Mouse (Mus musculus): ENCODE results near the gene Klhdc8b. TPM values are rescaled to one million over a fixed set of nuclear protein-coding genes. Genes with fewer than 3 reads are reported as not detected.

The Klhdc8b gene
- polyA plus RNA-seq, 1 experiment from 2014 or later, result 69.1 TPM

- H3K27me3 ChIP-seq, result no peaks in the 10 kb centered on the region
- H3K4me2 ChIP-seq, result no peak overlapping the region
- ATAC-seq (ENCODE audit: low FRiP score), result no peak
- no peak overlapping the region for H3K27ac ChIP-seq
- 0 out of 2 replicates have a peak, but pooled peaks cover 7% of the 10 kb centered on the region for H3K4me1 ChIP-seq (replicated peaks)
- no peaks in the 10 kb centered on the region for H3K9me3 ChIP-seq
- no peak overlapping the region for H3K9ac ChIP-seq
- WGBS, result 92% methylated on average over 11 of the region's 11 CpGs
- H3K4me3 ChIP-seq, result no peak overlapping the region
- H3K36me3 ChIP-seq, result no peaks in the 10 kb centered on the region
Observed at GRCm38 (mm10) chr9:108441236-108441919, 20.0 kb downstream of the Klhdc8b start.

- Histone ChIP-seq H3K36me3 (no peaks in the 10 kb centered on the region), H3K9ac (no peak overlapping the region; the same call in 1 of the 2 replicates), H3K27me3 (no peaks in the 10 kb centered on the region), H3K4me3 (no peak overlapping the region), H3K27ac (no peak overlapping the region), H3K9me3 (no peaks in the 10 kb centered on the region), H3K4me1 (replicated peaks) (0 out of 2 replicates have a peak, but pooled peaks cover 10% of the 10 kb centered on the region), H3K4me2 (no peak overlapping the region)
- WGBS, result 77% methylated on average over 5 of the region's 5 CpGs
- no peak for ATAC-seq (ENCODE audit: low FRiP score)
Observed at GRCm38 (mm10) chr9:108440485-108440884, 20.9 kb downstream of the Klhdc8b start.

GRCm38 (mm10) chr9:108439176-108439575 is 22.2 kb downstream of the Klhdc8b start:
- Histone ChIP-seq H3K4me2 (no peak overlapping the region), H3K4me3 (no peak overlapping the region), H3K9ac (no peak overlapping the region), H3K27me3 (no peaks in the 10 kb centered on the region), H3K9me3 (no peaks in the 10 kb centered on the region), H3K36me3 (no peaks in the 10 kb centered on the region), H3K27ac (no peak overlapping the region), H3K4me1 (replicated peaks) (0 out of 2 replicates have a peak, but pooled peaks cover 10% of the 10 kb centered on the region)
- WGBS, result 91% methylated on average over 6 of the region's 6 CpGs
- ATAC-seq (ENCODE audit: low FRiP score), result no peak

- WGBS, result 26% methylated on average over 3 of the region's 3 CpGs
- Histone ChIP-seq H3K27me3 (no peaks in the 10 kb centered on the region), H3K27ac (no peak within 1 kb of the TSS), H3K4me2 (no peak within 1 kb of the TSS), H3K4me1 (replicated peaks) (peaks cover 15% of the 10 kb centered on the region; the same call in 1 of the 2 replicates), H3K36me3 (no peaks in the 10 kb centered on the region), H3K9ac (peak within 1 kb of the TSS; percentile 29; the same call in 1 of the 2 replicates), H3K9me3 (no peaks in the 10 kb centered on the region), H3K4me3 (no peak within 1 kb of the TSS)
- no peak for ATAC-seq (ENCODE audit: low FRiP score)
Observed at GRCm38 (mm10) chr9:108436182-108436581, 25.2 kb downstream of the Klhdc8b start, which contains the start of gene BC048562. TSS of gene BC048562 (plus strand) at chr9:108436482.

- peak overlapping the region; percentile 31 for H3K4me3 ChIP-seq
- H3K9me3 ChIP-seq, result no peaks in the 10 kb centered on the region
- H3K9ac ChIP-seq, result no peak overlapping the region
- H3K4me1 ChIP-seq (replicated peaks), result peaks cover 10% of the 10 kb centered on the region; the same call in 1 of the 2 replicates
- no peak overlapping the region for H3K27ac ChIP-seq
- 47% methylated on average over 32 of the region's 32 CpGs for WGBS
- ATAC-seq (ENCODE audit: low FRiP score), result no peak; the same call in 1 of the 2 replicates
- no peaks in the 10 kb centered on the region for H3K36me3 ChIP-seq
- peak overlapping the region; percentile 49 for H3K4me2 ChIP-seq
- H3K27me3 ChIP-seq, result no peaks in the 10 kb centered on the region
Observed at GRCm38 (mm10) chr9:108431431-108432067, 29.8 kb downstream of the Klhdc8b start.

- H3K4me2 ChIP-seq, result no peak within 1 kb of the TSS
- no peak within 1 kb of the TSS for H3K9ac ChIP-seq
- no peak within 1 kb of the TSS for H3K4me3 ChIP-seq
- H3K36me3 ChIP-seq, result no peaks in the 10 kb centered on the region
- H3K4me1 ChIP-seq (replicated peaks), result peaks cover 5% of the 10 kb centered on the region; the same call in 1 of the 2 replicates
- ATAC-seq (ENCODE audit: low FRiP score), result no peak
- H3K27ac ChIP-seq, result no peak within 1 kb of the TSS
- H3K27me3 ChIP-seq, result no peaks in the 10 kb centered on the region
- no peaks in the 10 kb centered on the region for H3K9me3 ChIP-seq
Observed at GRCm38 (mm10) chr9:108428384-108428783, 33.0 kb downstream of the Klhdc8b start, which contains the start of gene Ccdc36. TSS of gene Ccdc36 (minus strand) at chr9:108428484.

GRCm38 (mm10) chr9:108412221-108412620 is 49.2 kb downstream of the Klhdc8b start:
- Histone ChIP-seq H3K9ac (no peak overlapping the region), H3K36me3 (no peaks in the 10 kb centered on the region), H3K4me3 (no peak overlapping the region), H3K27ac (no peak overlapping the region), H3K4me1 (replicated peaks) (no peaks in the 10 kb centered on the region), H3K9me3 (no peaks in the 10 kb centered on the region), H3K27me3 (no peaks in the 10 kb centered on the region), H3K4me2 (no peak overlapping the region)
- no peak for ATAC-seq (ENCODE audit: low FRiP score)
- 71% methylated on average over 1 of the region's 1 CpGs for WGBS

GRCm38 (mm10) chr9:108411381-108411942 is 49.9 kb downstream of the Klhdc8b start:
- Histone ChIP-seq H3K36me3 (no peaks in the 10 kb centered on the region), H3K27ac (no peak overlapping the region), H3K9me3 (no peaks in the 10 kb centered on the region), H3K27me3 (no peaks in the 10 kb centered on the region), H3K4me2 (no peak overlapping the region), H3K9ac (no peak overlapping the region), H3K4me3 (no peak overlapping the region), H3K4me1 (replicated peaks) (no peaks in the 10 kb centered on the region)
- WGBS, result 76% methylated on average over 9 of the region's 9 CpGs
- no peak for ATAC-seq (ENCODE audit: low FRiP score)

GRCm38 (mm10) chr9:108409535-108409934 is 51.8 kb downstream of the Klhdc8b start:
- Histone ChIP-seq H3K4me1 (replicated peaks) (no peaks in the 10 kb centered on the region), H3K27ac (no peak overlapping the region), H3K9ac (no peak overlapping the region), H3K27me3 (no peaks in the 10 kb centered on the region), H3K36me3 (no peaks in the 10 kb centered on the region), H3K4me3 (no peak overlapping the region), H3K9me3 (no peaks in the 10 kb centered on the region), H3K4me2 (no peak overlapping the region)
- WGBS, result 91% methylated on average over 4 of the region's 4 CpGs
- no peak for ATAC-seq (ENCODE audit: low FRiP score)

- peaks cover 16% of the 10 kb centered on the region for H3K4me1 ChIP-seq (replicated peaks)
- H3K9me3 ChIP-seq, result no peaks in the 10 kb centered on the region
- 82% methylated on average over 8 of the region's 8 CpGs for WGBS
- H3K27ac ChIP-seq, result no peak overlapping the region
- no peak overlapping the region for H3K4me3 ChIP-seq
- H3K9ac ChIP-seq, result no peak overlapping the region
- H3K4me2 ChIP-seq, result no peak overlapping the region
- H3K27me3 ChIP-seq, result no peaks in the 10 kb centered on the region
- ATAC-seq (ENCODE audit: low FRiP score), result no peak
- H3K36me3 ChIP-seq, result no peaks in the 10 kb centered on the region
Observed at GRCm38 (mm10) chr9:108404451-108404850, 56.9 kb downstream of the Klhdc8b start.

GRCm38 (mm10) chr9:108403081-108403480 is 58.3 kb downstream of the Klhdc8b start:
- Histone ChIP-seq H3K4me3 (no peak overlapping the region), H3K36me3 (no peaks in the 10 kb centered on the region; the same call in 1 of the 2 replicates), H3K27me3 (no peaks in the 10 kb centered on the region), H3K9me3 (no peaks in the 10 kb centered on the region), H3K4me2 (no peak overlapping the region), H3K9ac (no peak overlapping the region), H3K27ac (no peak overlapping the region), H3K4me1 (replicated peaks) (peaks cover 16% of the 10 kb centered on the region)
- ATAC-seq (ENCODE audit: low FRiP score), result no peak
- WGBS, result 84% methylated on average over 4 of the region's 4 CpGs

GRCm38 (mm10) chr9:108401186-108401960 is 60.0 kb downstream of the Klhdc8b start:
- H3K27me3 ChIP-seq, result no peaks in the 10 kb centered on the region
- peaks cover 16% of the 10 kb centered on the region for H3K4me1 ChIP-seq (replicated peaks)
- no peak for ATAC-seq (ENCODE audit: low FRiP score)
- H3K36me3 ChIP-seq, result no peaks in the 10 kb centered on the region; the same call in 1 of the 2 replicates
- peak overlapping the region; percentile 26; the same call in 1 of the 2 replicates for H3K27ac ChIP-seq
- no peak overlapping the region for H3K9ac ChIP-seq
- no peak overlapping the region for H3K4me2 ChIP-seq
- no peak overlapping the region for H3K4me3 ChIP-seq
- WGBS, result 37% methylated on average over 7 of the region's 7 CpGs
- H3K9me3 ChIP-seq, result no peaks in the 10 kb centered on the region
